Mouse (Mus musculus) kidney, embryonic 15.5 days (tissue): ENCODE results near the gene Actl6b. TPM values are rescaled to one million over a fixed set of nuclear protein-coding genes. Genes with fewer than 3 reads are reported as not detected.

Experiments
- ATAC-seq: fragments of 200-750 bp; cut with Nextera tagmentation; replicated peaks from 2 replicates; pipeline ENCODE4 v1.8.0; 2017; ENCODE audit warnings: moderate TSS enrichment; ENCODE audit not compliant: low FRiP score
- H3K27ac ChIP-seq: fragments of 300-500 bp; sonication (generic); 2 replicates; pipeline ENCODE4 v1.5.1; 2015; ENCODE audit warnings: mild to moderate bottlenecking, inconsistent platforms
- H3K27me3 ChIP-seq: fragments of 300-500 bp; sonication (generic); 2 replicates; pipeline ENCODE4 v1.6.1; 2015; ENCODE audit warnings: inconsistent platforms
- H3K36me3 ChIP-seq: fragments of 300-500 bp; sonication (generic); 2 replicates; pipeline ENCODE4 v1.6.1; 2015; ENCODE audit warnings: inconsistent platforms
- H3K4me1 ChIP-seq: fragments of 300-500 bp; sonication (generic); 2 replicates; pipeline ENCODE4 v1.6.1; 2015; ENCODE audit warnings: inconsistent platforms
- H3K4me2 ChIP-seq: fragments of 300-500 bp; sonication (generic); 2 replicates; pipeline ENCODE4 v1.6.1; 2015; ENCODE audit warnings: moderate library complexity, mild to moderate bottlenecking, inconsistent platforms
- H3K4me3 ChIP-seq: fragments of 300-500 bp; sonication (generic); replicated peaks from 2 replicates; pipeline ENCODE4 v1.5.1; 2015; ENCODE audit warnings: mild to moderate bottlenecking, inconsistent platforms
- H3K9ac ChIP-seq: fragments of 300-500 bp; sonication (generic); 2 replicates; pipeline ENCODE4 v1.6.1; 2015; ENCODE audit warnings: mild to moderate bottlenecking, inconsistent platforms
- H3K9me3 ChIP-seq: fragments of 300-500 bp; sonication (generic); replicated peaks from 2 replicates; pipeline ENCODE4 v1.6.1; 2016; ENCODE audit warnings: inconsistent platforms
- WGBS: fragments of 180-500 bp; shearing (Covaris S2); methylation state at CpG from one replicate; pipeline ENCODE4 v1.1.7; 2015; ENCODE audit warnings: mixed read lengths; 5-methylcytosine and 5-hydroxymethylcytosine counted together
- polyA plus RNA-seq: library from polyadenylated mRNA; unstranded; fragments of >200 nt; fragmentation: Nextera tagmentation; extraction: Ambion mirVana; gene quantifications from 2 replicates; pipeline ENCODE4 v1.2.1, GENCODE M21; 2015

Gene Actl6b
- polyA plus RNA-seq, 1 experiment from 2014 or later, result 1.8 TPM

DNA sequence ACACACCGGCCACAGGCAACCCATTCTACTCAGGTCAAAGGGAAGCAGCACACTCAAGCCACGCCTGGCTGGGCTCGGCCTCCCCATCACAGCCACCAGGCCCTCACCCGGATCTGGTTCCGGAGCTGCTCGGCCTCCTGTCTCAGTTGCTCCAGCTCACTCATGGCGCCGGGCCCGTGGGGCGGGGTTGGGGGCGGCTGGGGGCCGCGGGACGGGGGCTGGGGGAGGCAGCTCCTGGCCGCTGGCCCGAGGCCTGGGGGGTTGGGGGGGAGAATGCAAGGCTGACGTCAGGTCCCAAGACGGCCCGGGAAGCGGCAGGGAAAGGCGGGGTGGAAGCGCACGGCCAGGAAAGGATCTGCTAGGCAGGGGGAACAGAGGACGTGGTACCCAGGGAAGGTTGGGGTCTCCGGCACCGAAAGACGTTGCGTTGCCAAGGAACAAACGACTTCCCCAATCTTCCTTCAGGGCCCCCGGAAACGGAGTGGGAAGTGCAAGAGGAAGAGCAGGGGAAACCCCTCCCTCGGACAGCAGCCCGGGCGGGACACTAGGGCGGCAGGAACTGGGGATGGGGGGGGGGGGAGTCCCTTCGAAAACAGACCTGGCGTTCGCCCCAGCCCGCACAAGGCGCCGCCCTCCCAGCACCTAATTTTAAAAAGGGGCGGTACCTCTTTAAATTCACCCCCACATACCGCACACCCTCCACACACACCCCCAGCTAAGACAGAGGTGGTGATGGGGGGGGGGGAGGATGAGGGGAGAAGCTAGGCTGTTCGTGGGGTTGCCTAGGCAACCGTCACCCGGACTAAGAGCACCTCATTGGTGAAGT, 22.5 kb upstream of the Actl6b start:
- Histone ChIP-seq H3K4me2 (peak overlapping the region; percentile 94), H3K9me3 (no peaks in the 10 kb centered on the region), H3K4me1 (peaks cover 39% of the 10 kb centered on the region), H3K27ac (peak overlapping the region; percentile 96), H3K4me3 (peak overlapping the region; percentile 87), H3K27me3 (no peaks in the 10 kb centered on the region), H3K36me3 (peaks cover 45% of the 10 kb centered on the region), H3K9ac (peak overlapping the region; percentile 87)
- peak; percentile 23 for ATAC-seq
- WGBS, result under 1% methylated on average over 43 of the region's 46 CpGs

DNA sequence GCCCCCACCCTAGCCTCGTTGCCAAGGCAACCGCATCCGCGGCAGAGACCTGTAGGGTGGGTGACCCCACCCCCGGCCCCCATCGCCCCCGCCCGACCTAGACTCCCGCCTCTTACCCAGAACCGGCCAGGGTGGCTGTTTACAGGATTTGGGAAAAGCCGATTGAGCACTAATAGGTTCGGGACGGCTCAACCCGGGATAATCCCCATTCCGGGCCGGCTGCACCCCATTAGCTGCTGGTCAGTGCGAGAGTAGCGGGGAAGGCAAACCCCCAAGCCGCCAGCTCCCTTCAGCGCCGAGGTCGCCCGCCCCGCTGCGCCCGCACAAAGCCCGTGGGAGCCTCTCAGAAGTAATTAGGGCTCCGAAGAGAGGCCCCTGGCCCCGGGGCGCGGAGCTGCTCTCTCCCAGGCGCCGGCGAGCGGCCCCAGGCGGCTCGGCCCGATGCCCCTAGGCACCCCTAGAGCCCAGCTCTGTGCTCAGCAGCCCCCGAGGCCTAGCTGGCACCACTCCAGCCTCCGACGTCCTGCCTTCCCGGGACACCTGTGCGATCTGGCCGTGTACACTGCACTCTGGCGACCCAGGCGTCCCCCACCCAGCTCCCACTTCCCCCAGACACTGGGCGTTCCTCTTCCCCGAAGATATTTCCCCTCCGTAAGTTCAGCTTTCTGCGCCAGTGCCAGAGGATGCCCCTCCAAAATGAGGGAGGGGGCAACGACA, 21.7 kb upstream of the Actl6b start:
- H3K4me3 ChIP-seq, result peak overlapping the region; percentile 87
- H3K27ac ChIP-seq, result peak overlapping the region; percentile 96
- under 1% methylated on average over 48 of the region's 51 CpGs for WGBS
- peak overlapping the region; percentile 87 for H3K9ac ChIP-seq
- no peaks in the 10 kb centered on the region for H3K27me3 ChIP-seq
- H3K4me2 ChIP-seq, result peak overlapping the region; percentile 94
- peaks cover 33% of the 10 kb centered on the region for H3K4me1 ChIP-seq
- H3K36me3 ChIP-seq, result peaks cover 38% of the 10 kb centered on the region
- H3K9me3 ChIP-seq, result no peaks in the 10 kb centered on the region
- peak; percentile 11 for ATAC-seq

GRCm38 (mm10) chr5:137532131-137532807, 21.0 kb upstream of the Actl6b start:
- Histone ChIP-seq H3K4me1 (peaks cover 32% of the 10 kb centered on the region), H3K36me3 (peaks cover 32% of the 10 kb centered on the region), H3K4me2 (peak overlapping the region; percentile 94), H3K4me3 (peak overlapping the region; percentile 87), H3K27ac (peak overlapping the region; percentile 96), H3K9me3 (no peaks in the 10 kb centered on the region), H3K9ac (peak overlapping the region; percentile 87), H3K27me3 (no peaks in the 10 kb centered on the region)
- WGBS, result 0% methylated on average over 19 of the region's 19 CpGs
- ATAC-seq, result 0 out of 2 replicates have a peak, but pooled peaks have one; percentile 0

DNA sequence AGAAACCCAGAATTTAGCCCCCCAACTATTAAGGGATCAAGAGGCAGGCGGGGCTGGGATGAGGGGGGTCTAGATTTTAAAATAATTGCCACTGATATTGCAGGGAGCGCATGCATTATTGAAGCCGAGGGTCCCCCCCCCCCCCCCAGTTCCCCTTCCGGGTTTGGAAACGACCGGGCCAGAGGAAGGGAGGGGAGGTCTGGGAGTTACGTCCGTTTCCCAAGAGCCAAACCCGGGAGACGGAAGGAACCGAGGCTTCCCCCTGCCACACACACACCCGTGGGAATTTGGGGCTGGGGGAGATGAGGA, 20.6 kb upstream of the Actl6b start:
- H3K27ac ChIP-seq, result peak overlapping the region; percentile 96
- WGBS, result 1% methylated on average over 10 of the region's 12 CpGs
- peak overlapping the region; percentile 87 for H3K9ac ChIP-seq
- H3K4me1 ChIP-seq, result peaks cover 29% of the 10 kb centered on the region
- no peaks in the 10 kb centered on the region for H3K9me3 ChIP-seq
- peaks cover 27% of the 10 kb centered on the region for H3K36me3 ChIP-seq
- H3K27me3 ChIP-seq, result no peaks in the 10 kb centered on the region
- H3K4me3 ChIP-seq, result peak overlapping the region; percentile 87
- H3K4me2 ChIP-seq, result peak overlapping the region; percentile 94
- peak; percentile 14; the same call in 1 of the 2 replicates for ATAC-seq

DNA sequence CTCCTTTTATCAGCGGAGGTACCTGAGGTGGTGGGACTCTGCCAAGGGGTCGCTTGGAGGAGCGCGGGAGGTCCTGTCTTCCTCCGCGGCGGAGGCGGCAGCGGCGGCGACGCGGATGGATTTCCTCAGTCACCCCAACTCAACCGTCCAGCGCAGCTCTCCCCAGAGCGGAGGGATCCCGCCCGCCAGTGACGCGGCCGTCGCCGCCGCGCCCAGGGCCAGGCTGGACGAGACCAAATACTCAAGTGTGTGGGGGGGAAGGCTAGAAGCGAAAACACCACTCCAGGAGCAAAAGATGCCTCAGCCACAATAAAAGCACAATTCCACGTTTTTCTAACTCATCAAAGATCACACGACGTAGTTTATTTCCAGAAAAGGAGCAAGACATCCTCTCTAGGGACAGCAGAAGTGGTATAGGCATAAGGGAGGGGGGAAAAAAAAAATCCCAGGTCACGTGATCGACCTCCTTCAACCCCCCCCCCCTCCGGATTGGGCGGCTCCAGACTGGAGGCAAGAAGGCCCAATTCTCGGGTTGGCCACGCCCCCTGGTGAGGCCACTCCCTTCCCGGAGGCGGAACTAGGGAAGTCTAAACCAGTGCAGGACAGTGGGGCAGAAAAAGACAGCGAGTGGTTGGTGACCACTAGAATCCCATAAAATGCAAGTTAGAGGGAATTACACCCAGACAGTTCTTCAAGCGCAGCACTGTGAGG, 20.0 kb upstream of the Actl6b start, which contains the start of the genes Epo and Gnb2:
TSS of gene Epo (minus strand) at position 126 of the 711 bp plus-strand sequence.
TSS of gene Gnb2 (minus strand) at position 394 of the 711 bp plus-strand sequence.
- H3K4me3 ChIP-seq, result peak within 1 kb of the TSS; percentile 87
- H3K4me1 ChIP-seq, result peaks cover 29% of the 10 kb centered on the region
- peak within 1 kb of the TSS; percentile 87 for H3K9ac ChIP-seq
- peak; percentile 74 for ATAC-seq
- no peaks in the 10 kb centered on the region for H3K27me3 ChIP-seq
- WGBS, result 0% methylated on average over 40 of the region's 40 CpGs
- peak within 1 kb of the TSS; percentile 96 for H3K27ac ChIP-seq
- peaks cover 22% of the 10 kb centered on the region for H3K36me3 ChIP-seq
- H3K9me3 ChIP-seq, result no peaks in the 10 kb centered on the region
- H3K4me2 ChIP-seq, result peak within 1 kb of the TSS; percentile 94

GRCm38 (mm10) chr5:137534762-137535161, 18.6 kb upstream of the Actl6b start:
- Histone ChIP-seq H3K4me3 (no peak overlapping the region), H3K4me1 (peaks cover 20% of the 10 kb centered on the region), H3K9me3 (no peaks in the 10 kb centered on the region), H3K9ac (no peak overlapping the region), H3K27ac (no peak overlapping the region), H3K36me3 (peaks cover 7% of the 10 kb centered on the region), H3K4me2 (no peak overlapping the region), H3K27me3 (no peaks in the 10 kb centered on the region)
- no peak for ATAC-seq
- WGBS, result 90% methylated on average over 3 of the region's 3 CpGs

DNA sequence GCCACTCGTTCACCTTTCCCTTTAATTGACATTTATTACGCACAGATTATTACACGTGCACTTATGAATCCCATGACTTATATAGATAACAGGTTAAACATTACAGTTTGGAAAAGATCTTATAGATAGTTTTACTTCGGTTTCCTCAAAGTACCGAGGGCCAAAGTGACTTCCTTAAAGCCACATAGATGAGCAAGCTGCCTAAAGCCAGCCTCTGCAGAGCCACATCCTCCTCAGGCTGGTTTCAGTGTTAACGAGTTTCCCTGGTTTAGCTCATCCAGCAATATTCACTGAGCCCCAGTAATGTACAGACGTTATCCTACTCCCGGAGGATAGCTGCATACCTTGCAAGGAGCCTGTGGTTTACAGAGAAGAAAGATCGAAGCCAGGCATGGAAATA, 18.0 kb upstream of the Actl6b start:
- WGBS, result 77% methylated on average over 9 of the region's 9 CpGs
- H3K4me3 ChIP-seq, result no peak overlapping the region
- no peaks in the 10 kb centered on the region for H3K9me3 ChIP-seq
- no peak overlapping the region for H3K27ac ChIP-seq
- H3K4me2 ChIP-seq, result no peak overlapping the region
- H3K9ac ChIP-seq, result no peak overlapping the region
- peaks cover 14% of the 10 kb centered on the region for H3K4me1 ChIP-seq
- no peak for ATAC-seq
- no peaks in the 10 kb centered on the region for H3K27me3 ChIP-seq
- H3K36me3 ChIP-seq, result peaks cover 1% of the 10 kb centered on the region; the same call in 1 of the 2 replicates

- peaks cover 4% of the 10 kb centered on the region for H3K4me1 ChIP-seq
These were observed 15.9 kb upstream of the Actl6b start for GRCm38 (mm10) chr5:137537461-137537860.

GRCm38 (mm10) chr5:137539291-137539801, 14.0 kb upstream of the Actl6b start:
- Histone ChIP-seq H3K36me3 (no peaks in the 10 kb centered on the region), H3K4me2 (no peak overlapping the region), H3K4me1 (no peaks in the 10 kb centered on the region), H3K27ac (no peak overlapping the region), H3K9me3 (no peaks in the 10 kb centered on the region), H3K9ac (no peak overlapping the region), H3K4me3 (no peak overlapping the region), H3K27me3 (no peaks in the 10 kb centered on the region)
- 68% methylated on average over 7 of the region's 7 CpGs for WGBS
- ATAC-seq, result no peak

More at GRCm38 (mm10) chr5:137537461-137537860, 15.9 kb upstream of the Actl6b start:
- Histone ChIP-seq H3K27ac (no peak overlapping the region), H3K4me3 (no peak overlapping the region), H3K4me2 (no peak overlapping the region), H3K27me3 (no peaks in the 10 kb centered on the region), H3K9me3 (no peaks in the 10 kb centered on the region), H3K36me3 (no peaks in the 10 kb centered on the region), H3K9ac (no peak overlapping the region)
- WGBS, result 64% methylated on average over 4 of the region's 4 CpGs
- ATAC-seq, result no peak

- Histone ChIP-seq H3K27ac (no peak overlapping the region), H3K4me3 (no peak overlapping the region), H3K9ac (no peak overlapping the region), H3K27me3 (no peaks in the 10 kb centered on the region), H3K4me2 (no peak overlapping the region), H3K36me3 (no peaks in the 10 kb centered on the region), H3K4me1 (no peaks in the 10 kb centered on the region), H3K9me3 (no peaks in the 10 kb centered on the region)
- no peak for ATAC-seq
- 71% methylated on average over 6 of the region's 6 CpGs for WGBS
These were observed 12.3 kb upstream of the Actl6b start for GRCm38 (mm10) chr5:137540991-137541390.

- no peak for ATAC-seq
- Histone ChIP-seq H3K4me2 (no peak overlapping the region), H3K27me3 (no peaks in the 10 kb centered on the region), H3K9me3 (no peaks in the 10 kb centered on the region), H3K27ac (no peak overlapping the region), H3K4me1 (no peaks in the 10 kb centered on the region), H3K9ac (no peak overlapping the region), H3K4me3 (no peak overlapping the region), H3K36me3 (no peaks in the 10 kb centered on the region)
- 76% methylated on average over 5 of the region's 5 CpGs for WGBS
These were observed 11.4 kb upstream of the Actl6b start for GRCm38 (mm10) chr5:137541768-137542540.
